Mouse (Mus musculus): Measurements from ENCODE around the gene Fam228b.
"Not testable (repeated sequence)": the region's sequence is repeated elsewhere in the genome, so short reads cannot be mapped to it uniquely, and the experiment has no call there.

Fam228b gene

GRCm38 (mm10) chr12:4740823-4741222 lies 28.2 kb downstream of the Fam228b start:
- DNase-seq = no peak

DNA sequence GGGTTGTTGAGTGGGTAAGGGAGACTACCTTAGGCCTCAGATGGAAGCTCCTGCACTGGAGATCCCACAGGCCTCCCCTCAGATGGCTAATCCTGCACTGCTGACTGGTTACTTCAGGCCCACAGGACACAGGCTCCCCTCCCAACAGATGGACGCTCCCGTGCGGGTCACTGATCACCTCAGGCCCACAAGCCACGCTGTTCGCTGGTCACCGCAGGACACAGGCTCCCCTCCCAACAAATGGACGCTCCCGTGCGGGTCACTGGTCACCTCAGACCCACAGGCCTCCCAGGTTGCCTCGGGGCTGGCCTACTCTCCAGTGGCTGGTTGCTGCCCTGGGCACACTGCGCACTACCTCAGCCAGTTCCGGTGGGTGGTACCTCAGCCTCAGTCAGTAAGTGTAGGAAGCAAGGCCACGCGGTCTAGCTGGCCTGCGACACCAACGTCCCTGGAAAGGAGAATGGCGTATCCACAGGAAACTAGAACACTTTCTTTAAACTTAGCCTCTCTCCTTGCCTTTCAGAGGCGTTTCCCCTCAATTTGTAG lies 31.0 kb downstream of the Fam228b start, which contains the start of gene Fam228a:
TSS of gene Fam228a (minus strand) at position 400 of the 546 bp plus-strand sequence.
- no peak for DNase-seq

DNA sequence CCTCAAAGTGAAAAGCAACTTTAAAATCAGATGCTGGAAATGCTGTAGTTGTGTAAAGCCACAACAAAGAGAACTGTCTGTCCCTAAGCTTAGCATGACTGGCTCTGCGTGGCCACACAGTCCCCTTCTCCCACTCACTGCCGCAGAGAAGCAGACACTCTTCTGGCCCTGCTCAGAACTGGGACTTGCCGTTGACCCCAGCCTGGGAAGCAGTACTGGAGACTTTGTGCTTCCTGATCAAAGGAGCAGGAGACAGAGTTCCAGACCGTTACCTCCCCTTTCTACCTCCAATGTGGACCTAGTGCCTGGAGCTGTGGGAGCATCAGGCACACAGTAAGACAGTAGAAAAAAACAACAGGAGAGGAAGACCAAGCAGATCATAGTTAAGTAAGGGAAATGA lies 36.7 kb downstream of the Fam228b start:
- no peak for DNase-seq

- no peak for DNase-seq
Observed at GRCm38 (mm10) chr12:4731629-4732028, 37.4 kb downstream of the Fam228b start.

- peak; percentile 30 for DNase-seq
Observed at GRCm38 (mm10) chr12:4729165-4729564, 39.9 kb downstream of the Fam228b start.

DNA sequence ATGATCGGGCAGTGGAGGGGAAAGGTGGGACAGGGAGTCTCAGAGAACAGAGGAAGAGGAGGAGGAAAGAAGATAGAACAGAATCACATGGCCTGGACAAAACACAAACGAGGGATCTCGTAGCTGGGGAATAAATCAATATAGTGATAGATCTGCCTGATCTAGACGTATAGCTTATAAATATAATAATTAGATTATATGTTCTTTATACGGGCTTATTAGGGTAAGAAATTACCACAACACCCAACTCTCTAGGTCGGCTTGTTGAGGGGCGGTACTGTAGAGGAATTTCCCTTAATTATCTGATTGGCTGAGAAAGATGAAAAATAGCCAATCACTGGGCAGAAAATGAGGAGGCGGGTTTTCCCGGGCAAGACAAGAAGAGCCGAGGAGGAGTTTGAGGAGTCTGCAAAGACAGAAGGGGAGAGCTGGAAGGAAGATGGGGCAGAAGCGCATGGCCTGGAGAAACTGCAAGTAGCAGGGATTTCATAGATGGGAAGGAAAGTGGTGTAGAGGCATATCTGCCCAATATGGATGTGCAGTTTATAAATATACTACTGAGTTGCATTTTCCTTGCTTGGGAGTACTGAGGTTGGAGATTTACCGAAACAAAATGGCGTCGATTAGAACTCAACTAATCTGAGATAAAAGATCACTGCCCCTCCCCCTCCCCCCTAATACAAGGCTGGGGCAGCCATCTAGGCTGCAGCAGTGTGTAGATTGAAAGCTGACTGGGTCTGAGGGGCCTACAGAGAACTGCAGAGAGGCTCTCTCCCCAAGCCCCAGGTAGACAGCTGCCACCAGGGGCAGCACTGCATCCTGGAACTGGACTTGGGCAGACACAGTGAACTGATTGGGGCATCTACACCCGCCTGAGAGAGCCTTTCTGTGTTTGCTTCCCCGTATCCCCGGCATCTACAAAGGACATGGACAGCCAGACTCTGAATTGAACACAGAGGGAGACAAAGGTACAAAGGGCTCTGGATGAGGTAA lies 49.0 kb downstream of the Fam228b start:
- DNase-seq = peak; percentile 51

DNA sequence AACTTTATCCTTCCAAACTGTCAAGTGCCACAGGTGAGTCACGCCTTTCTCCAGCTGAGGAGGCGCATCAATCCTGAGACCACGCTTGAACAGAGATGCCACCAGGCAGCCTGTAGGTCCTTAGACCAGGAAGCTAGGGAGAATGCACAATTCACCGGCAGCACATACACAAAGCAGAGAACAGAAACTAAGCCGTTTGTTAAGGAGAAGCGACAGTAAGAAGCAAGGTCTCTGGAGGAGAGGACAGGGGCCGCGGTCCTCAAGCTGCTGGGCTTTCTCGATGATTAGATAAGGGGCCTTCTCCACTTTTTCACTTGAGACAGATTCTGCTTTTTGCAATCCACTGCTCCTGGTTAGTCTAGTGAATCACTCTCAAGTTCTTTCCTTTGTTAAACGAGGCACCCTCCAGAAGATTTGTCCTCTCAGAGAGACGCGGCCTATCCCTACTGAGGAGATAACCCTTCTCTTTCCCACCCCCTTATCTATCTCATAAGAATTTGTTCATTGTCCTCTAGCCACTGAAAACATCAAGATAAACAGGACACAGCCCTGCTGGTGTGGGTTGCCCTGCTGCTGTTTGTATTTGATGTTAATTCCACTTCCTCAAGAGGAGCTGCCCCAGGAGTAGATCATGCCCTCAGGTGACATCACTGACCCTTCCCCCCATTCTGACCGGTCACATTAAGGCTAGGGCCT lies 49.9 kb downstream of the Fam228b start:
- no peak for DNase-seq

DNA sequence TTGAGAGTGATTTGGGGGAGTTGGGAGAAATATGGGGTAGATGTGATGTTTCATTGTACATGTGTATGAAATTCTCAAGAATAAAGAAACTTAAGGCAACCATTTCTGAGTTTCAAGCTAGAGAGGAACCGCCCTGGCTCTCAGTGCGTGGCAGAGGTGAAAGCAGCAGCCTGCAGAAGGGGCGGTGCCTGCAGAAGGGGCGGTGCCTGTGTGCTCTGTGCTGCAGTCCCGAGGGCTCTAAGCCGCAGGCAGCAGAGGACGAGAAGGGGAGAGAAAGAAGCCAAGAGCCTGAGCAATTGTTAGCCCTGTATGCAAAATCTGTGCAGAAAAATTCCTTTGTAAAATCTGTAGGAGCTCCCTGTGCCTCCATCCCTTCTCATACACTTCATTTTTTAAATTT lies 51.6 kb downstream of the Fam228b start:
- DNase-seq = peak; percentile 59

DNA sequence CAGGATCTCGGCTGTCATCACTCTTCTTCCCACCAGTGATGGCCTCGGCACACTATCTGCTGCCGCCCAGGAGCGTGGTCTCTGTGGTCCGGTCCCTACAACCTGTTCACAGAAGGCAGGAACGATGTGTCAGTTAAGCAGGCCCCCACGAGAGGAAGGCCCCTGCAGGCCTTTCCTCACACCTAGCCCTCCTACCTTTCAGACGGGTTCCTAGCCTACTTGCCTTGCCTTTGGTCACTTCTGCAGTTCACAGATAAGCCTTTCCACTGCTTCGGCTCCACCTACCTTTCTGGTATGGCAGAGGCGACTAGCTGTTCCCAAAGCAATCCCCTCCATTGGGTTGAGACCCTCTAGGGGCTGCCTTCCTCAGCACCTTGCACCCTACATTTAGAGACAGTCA lies 53.5 kb downstream of the Fam228b start:
- no peak for DNase-seq

- DNase-seq = no peak
Observed at GRCm38 (mm10) chr12:4713361-4713760, 55.7 kb downstream of the Fam228b start.

DNA sequence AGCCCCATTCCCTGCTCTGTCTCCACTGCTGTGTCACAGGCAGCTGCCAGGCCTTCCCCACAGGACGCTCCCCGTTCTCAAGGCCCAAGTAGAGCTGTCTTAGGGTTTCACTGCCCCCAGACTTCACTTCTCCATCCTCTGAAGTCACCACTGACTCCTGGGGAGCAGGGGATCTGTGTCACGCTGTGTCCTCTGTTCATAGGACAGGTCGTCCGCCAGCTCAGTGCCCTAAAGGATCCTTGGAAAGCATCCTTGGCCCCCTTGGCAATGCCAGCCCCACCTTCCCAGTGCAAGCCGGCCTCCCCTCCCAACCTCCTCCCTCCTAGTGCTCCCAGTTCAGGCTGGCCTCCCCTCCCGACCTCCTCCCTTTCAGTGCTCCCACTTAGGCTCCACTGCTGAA lies 59.1 kb downstream of the Fam228b start:
- no peak for DNase-seq

- DNase-seq = no peak
Observed at GRCm38 (mm10) chr12:4708881-4709604, 60.0 kb downstream of the Fam228b start.

DNA sequence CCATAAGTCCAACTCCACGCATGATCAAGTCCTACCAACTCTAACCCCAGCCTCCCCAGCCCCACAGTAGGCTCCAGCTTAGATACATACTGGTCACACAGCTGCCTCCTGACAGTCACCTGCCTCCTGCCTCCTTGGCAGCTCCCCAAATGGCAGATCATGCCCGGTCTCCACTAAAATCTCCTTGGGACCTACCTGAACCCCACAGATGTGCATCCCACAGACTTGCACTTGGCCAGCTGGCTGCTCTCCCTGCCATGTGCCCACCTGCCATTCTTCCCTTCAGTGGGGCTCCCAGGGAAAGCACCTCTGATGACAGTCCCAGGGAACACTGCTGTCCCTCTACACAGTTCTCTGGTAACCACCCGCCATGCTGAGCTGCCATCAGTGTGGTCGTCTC lies 60.8 kb downstream of the Fam228b start:
- no peak for DNase-seq

GRCm38 (mm10) chr12:4707488-4708017 lies 61.5 kb downstream of the Fam228b start:
- DNase-seq = peak; percentile 60

GRCm38 (mm10) chr12:4706901-4707300 lies 62.2 kb downstream of the Fam228b start:
- no peak for DNase-seq

DNA sequence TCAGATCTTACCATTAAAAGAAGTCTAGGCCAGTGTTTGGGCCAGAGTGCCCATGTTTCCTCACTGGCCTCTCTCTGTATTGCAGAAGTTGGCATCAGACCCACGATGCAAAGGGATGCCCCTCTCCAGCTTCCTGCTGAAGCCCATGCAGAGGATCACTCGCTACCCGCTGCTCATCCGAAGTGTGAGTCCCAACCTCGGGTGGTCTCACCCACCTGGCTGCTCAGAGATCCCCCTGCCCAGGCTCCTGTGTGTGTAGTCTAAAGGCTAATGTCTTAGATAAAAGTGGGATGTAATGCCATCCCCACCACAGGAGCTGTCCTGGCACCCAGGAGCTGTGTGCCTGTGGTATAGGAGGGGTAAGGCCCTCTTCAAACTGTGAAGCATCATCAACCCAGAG lies 62.9 kb downstream of the Fam228b start:
- no peak for DNase-seq

DNA sequence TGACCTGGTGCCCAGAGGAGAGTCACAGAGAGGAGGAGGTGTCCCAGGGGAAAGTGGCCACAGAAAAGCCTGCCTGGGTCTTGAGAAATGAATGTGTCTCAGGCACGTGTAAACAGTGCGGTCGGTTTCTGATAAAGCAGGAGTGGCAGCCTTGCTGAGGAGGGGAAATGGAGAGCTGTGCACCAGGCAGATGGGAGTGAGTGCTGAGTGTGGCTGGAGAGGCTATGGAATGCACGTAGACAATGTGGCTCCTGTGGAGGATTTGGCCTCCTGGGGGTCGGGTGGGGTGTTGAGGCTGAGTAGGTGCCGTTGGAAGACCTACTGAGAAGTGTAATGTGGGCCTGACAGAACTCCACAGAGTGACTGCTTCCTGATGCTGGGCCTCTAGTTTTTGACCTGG lies 63.4 kb downstream of the Fam228b start:
- DNase-seq = not testable (repeated sequence)

GRCm38 (mm10) chr12:4694534-4694933 lies 74.5 kb downstream of the Fam228b start:
- no peak for DNase-seq

DNA sequence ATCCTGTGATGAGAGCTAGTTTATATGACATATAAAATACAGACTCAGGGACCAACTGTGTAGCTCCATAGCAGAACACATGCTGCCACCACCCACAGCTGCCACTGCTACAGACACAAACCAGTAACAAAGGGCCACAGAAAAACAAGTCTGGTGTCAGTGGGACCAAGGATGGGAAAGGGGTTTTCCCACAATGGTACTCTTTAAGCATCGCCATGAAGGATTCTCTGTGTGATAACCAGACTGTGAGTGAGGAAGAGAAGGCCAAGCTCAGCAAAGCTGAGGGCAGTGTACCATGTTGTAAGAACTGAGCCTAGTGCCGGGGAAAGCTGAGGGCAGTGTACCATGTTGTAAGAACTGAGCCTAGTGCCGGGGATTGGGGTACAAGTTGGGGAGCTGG lies 77.9 kb downstream of the Fam228b start:
- no peak for DNase-seq
